Mouse (Mus musculus) spleen, adult 2 months (tissue): Measurements from ENCODE around the gene Prdm10. TPM values are rescaled to one million over a fixed set of nuclear protein-coding genes. Genes with fewer than 3 reads are reported as not detected.

Experiments used
- DNase-seq, 2 experiments: peaks; one replicate each; pipeline versions ENCODE4 v3.0.0 to v3.0.0-alpha.2; 2012 to 2021; ENCODE audit warnings: low spot score in 2 of 2, low read depth in 1 of 2
- H3K27ac ChIP-seq: fragments of 200-500 bp; 2 replicates; pipeline ENCODE4 v1.5.1; 2012; ENCODE audit warnings: low read length, inconsistent platforms; ENCODE audit not compliant: insufficient read depth
- H3K27me3 ChIP-seq: fragments of 200-500 bp; 2 replicates; pipeline ENCODE4 v1.6.1; 2012; ENCODE audit warnings: mild to moderate bottlenecking, moderate library complexity, low read length, inconsistent platforms; ENCODE audit not compliant: control insufficient read depth, insufficient read depth
- H3K36me3 ChIP-seq: fragments of 200-500 bp; 2 replicates; pipeline ENCODE4 v1.6.1; 2012; ENCODE audit warnings: mild to moderate bottlenecking, low read length, inconsistent platforms; ENCODE audit not compliant: control insufficient read depth, insufficient read depth
- H3K4me1 ChIP-seq: fragments of 200-500 bp; 2 replicates; pipeline ENCODE4 v1.6.1; 2011; ENCODE audit warnings: inconsistent platforms; ENCODE audit not compliant: control insufficient read depth, insufficient read depth, insufficient read length
- H3K4me3 ChIP-seq: fragments of 200-500 bp; 2 replicates; pipeline ENCODE4 v1.5.1; 2011; ENCODE audit warnings: mild to moderate bottlenecking, inconsistent platforms; ENCODE audit not compliant: insufficient read depth, insufficient read length; ENCODE audit errors: extremely low read depth
- CTCF ChIP-seq: fragments of 200-500 bp; IDR thresholded peaks from 2 replicates; pipeline ENCODE4 v1.5.1; 2011; ENCODE audit warnings: mild to moderate bottlenecking, inconsistent platforms; ENCODE audit not compliant: insufficient read depth, insufficient read length, insufficient replicate concordance; ENCODE audit errors: extremely low read depth
- POLR2A ChIP-seq: fragments of 200-500 bp; IDR thresholded peaks from 2 replicates; pipeline ENCODE4 v1.6.1; 2011; ENCODE audit warnings: low read depth, low read length, inconsistent platforms
- WGBS: fragments of 180-500 bp; shearing (Covaris S2); methylation state at CpG from one replicate; pipeline ENCODE4 v1.1.7; 2018; 5-methylcytosine and 5-hydroxymethylcytosine counted together
- polyA plus RNA-seq: library from polyadenylated mRNA; depleted of rRNA; stranded (reverse); fragments of >200 nt; gene quantifications from 2 replicates; pipeline ENCODE4 v1.2.3, GENCODE M21; 2012

Gene Prdm10
- polyA plus RNA-seq, 1 experiment = 5.9 TPM

DNA sequence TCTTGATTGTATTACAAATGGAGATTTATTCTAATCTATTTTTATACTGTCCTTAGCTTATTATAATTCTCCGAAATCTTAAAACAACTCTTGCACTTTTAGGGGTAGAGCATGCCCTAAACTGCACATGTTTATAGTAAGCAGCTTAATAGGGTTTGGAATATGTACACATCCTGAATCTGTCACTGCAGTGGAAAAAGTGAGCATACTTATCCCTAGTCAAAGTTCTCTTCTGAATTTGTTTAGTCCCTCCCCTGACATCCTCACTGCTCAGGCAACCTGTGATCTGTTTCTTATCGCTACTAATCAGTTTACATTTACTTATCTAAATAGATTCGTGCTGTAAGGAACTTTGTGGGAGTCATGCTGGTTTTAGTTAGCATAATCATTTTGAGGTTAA, 22.1 kb upstream of the Prdm10 start:
- Histone ChIP-seq H3K4me3 (no peak overlapping the region), H3K27ac (no peak overlapping the region), H3K4me1 (no peaks in the 10 kb centered on the region; the same call in 1 of the 2 replicates), H3K27me3 (no peaks in the 10 kb centered on the region), H3K36me3 (no peaks in the 10 kb centered on the region)
- TF ChIP-seq POLR2A = no peak
- DNase-seq = no peak
- WGBS = 82% methylated on average over 3 of the region's 3 CpGs

DNA sequence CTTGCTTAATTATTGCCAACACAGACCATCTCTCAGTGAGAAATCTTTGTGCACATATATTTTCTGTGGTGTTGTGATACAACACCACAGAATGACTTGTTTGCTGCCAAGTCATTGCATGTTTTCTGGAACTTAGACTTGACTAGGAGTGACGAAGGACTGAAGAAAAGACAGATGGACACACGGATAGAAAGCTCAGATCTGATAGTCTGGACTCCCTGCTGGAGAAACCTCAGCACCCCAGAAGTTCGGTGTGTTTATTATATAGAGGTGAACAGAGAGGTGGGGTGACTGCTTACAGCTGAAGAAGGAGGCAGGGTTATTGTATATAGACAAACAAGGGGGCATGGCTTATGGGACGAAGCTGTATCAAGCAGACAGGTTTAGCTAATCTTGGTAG, 20.1 kb upstream of the Prdm10 start:
- Histone ChIP-seq H3K4me1 (no peaks in the 10 kb centered on the region), H3K27me3 (no peaks in the 10 kb centered on the region), H3K4me3 (no peak overlapping the region), H3K36me3 (no peaks in the 10 kb centered on the region), H3K27ac (no peak overlapping the region)
- 91% methylated on average over 4 of the region's 4 CpGs for WGBS
- no peak for TF ChIP-seq CTCF
- DNase-seq = no peak

GRCm38 (mm10) chr9:31262226-31263105, 17.9 kb upstream of the Prdm10 start:
- 78% methylated on average over 4 of the region's 4 CpGs for WGBS
- no peaks in the 10 kb centered on the region for H3K27me3 ChIP-seq
- DNase-seq = no peak
- no peak overlapping the region for H3K4me3 ChIP-seq
- H3K36me3 ChIP-seq = no peaks in the 10 kb centered on the region
- no peaks in the 10 kb centered on the region for H3K4me1 ChIP-seq
- no peak overlapping the region for H3K27ac ChIP-seq
- TF ChIP-seq CTCF (no peak), POLR2A (no peak)

DNA sequence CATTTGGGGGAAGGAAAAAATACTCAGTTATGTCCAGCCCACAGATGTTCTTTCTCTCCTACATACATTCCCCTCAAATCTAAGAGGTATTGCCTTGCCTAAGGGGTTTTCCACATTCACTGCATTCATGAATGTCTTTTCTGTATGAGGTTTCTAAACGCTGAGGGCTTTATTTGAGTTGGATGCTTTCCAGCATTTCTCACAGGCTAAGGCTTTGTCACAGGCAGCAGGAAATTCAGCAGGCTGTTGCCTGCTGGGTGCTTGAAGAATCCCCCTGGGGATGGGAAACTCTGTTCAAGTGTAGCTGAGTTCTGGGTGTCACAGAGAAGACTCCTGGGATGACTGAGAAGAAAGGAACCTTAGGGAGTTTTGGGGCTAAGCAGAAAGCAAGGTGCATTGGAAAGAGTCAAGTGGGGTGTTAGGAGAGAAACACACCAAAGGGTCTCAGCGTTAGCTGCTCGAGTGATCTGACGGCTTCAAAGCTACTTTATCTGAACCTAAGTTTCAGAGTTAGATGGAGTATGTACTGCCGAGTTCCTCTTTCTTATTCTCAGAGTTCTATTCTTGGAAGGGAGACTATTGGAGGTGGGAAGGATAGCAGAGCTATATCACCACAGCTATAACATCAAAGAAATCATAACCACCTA, 14.2 kb upstream of the Prdm10 start:
- Histone ChIP-seq H3K27me3 (no peaks in the 10 kb centered on the region), H3K27ac (no peak overlapping the region), H3K4me3 (no peak overlapping the region), H3K36me3 (no peaks in the 10 kb centered on the region), H3K4me1 (no peaks in the 10 kb centered on the region)
- 4% methylated on average over 5 of the region's 5 CpGs for WGBS
- DNase-seq = no peak
- no peak for TF ChIP-seq POLR2A
- no peak for TF ChIP-seq CTCF

DNA sequence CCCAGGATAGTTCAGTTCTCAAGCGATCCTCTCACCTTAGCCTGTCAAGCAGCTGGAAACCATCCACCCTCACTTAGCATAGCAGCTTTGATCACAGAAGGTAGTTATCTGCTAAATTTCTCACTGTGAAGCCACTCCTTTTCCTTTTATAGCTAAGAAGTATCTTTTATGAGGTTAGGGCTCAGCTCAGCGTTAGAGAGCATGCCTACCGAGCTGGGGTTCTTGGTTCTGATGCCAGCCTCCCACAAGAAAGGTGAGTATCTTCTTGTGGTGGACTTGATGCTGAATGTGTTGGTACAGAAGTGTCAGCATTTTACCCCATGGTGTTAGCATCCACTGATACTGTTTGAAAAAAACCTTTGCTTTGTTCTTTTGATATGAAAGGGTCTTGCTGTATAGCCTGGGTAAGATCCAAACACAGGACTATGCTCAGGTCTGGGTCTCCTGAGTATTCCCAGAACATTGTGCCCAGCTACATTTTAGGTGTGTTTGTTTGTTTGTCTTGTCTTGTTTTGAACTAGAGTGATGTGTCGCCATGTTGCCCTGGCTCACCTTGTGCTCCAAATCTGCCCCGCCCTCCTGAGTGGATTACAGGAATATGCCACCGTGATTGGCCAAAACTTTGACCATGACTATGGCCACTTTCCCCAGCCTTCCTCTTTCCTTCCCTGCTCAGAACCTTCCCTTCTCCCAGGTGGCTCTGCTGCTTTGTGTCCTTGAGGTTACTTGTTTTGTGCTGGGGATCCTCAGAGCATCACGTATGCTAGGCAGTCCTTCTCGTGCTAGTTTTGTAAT, 8.9 kb upstream of the Prdm10 start:
- DNase-seq = peak in 1 of 2 experiments; percentile 49
- Histone ChIP-seq H3K36me3 (no peaks in the 10 kb centered on the region), H3K4me3 (no peak overlapping the region), H3K27ac (no peak overlapping the region), H3K27me3 (no peaks in the 10 kb centered on the region), H3K4me1 (no peaks in the 10 kb centered on the region)
- TF ChIP-seq CTCF (no peak), POLR2A (no peak)
- 80% methylated on average over 8 of the region's 8 CpGs for WGBS

- 82% methylated on average over 4 of the region's 4 CpGs for whole genome bisulfite sequencing
- Histone ChIP-seq H3K4me3 (no peak overlapping the region), H3K36me3 (no peaks in the 10 kb centered on the region), H3K27me3 (no peaks in the 10 kb centered on the region), H3K4me1 (no peaks in the 10 kb centered on the region), H3K27ac (no peak overlapping the region)
- TF ChIP-seq POLR2A (no peak), CTCF (no peak)
- no peak for DNase-seq
Observed at GRCm38 (mm10) chr9:31272160-31272559, 8.2 kb upstream of the Prdm10 start.
